Mouse (Mus musculus) midbrain, embryonic 15.5 days (tissue): ENCODE results near the gene Kl. TPM values are rescaled to one million over a fixed set of nuclear protein-coding genes. Genes with fewer than 3 reads are reported as not detected.

Experiments used
- ATAC-seq: fragments of 200-750 bp; cut with Nextera tagmentation; replicated peaks from 2 replicates; pipeline ENCODE4 v1.8.0; 2017; ENCODE audit warnings: moderate TSS enrichment
- H3K27ac ChIP-seq: fragments of 300-500 bp; sonication (generic); 2 replicates; pipeline ENCODE4 v1.5.1; 2015; ENCODE audit warnings: mild to moderate bottlenecking, inconsistent platforms
- H3K27me3 ChIP-seq: fragments of 300-500 bp; sonication (generic); replicated peaks from 2 replicates; pipeline ENCODE4 v1.6.1; 2015; ENCODE audit warnings: inconsistent platforms
- H3K36me3 ChIP-seq: fragments of 300-500 bp; sonication (generic); replicated peaks from 2 replicates; pipeline ENCODE4 v1.6.1; 2015; ENCODE audit warnings: inconsistent platforms
- H3K4me1 ChIP-seq: fragments of 300-500 bp; sonication (generic); 2 replicates; pipeline ENCODE4 v1.6.1; 2015; ENCODE audit warnings: inconsistent platforms
- H3K4me2 ChIP-seq: fragments of 300-500 bp; sonication (generic); 2 replicates; pipeline ENCODE4 v1.6.1; 2015; ENCODE audit warnings: inconsistent platforms, mild to moderate bottlenecking, moderate library complexity
- H3K4me3 ChIP-seq: fragments of 300-500 bp; sonication (generic); 2 replicates; pipeline ENCODE4 v1.5.1; 2015; ENCODE audit warnings: mild to moderate bottlenecking, inconsistent platforms
- H3K9ac ChIP-seq: fragments of 300-500 bp; sonication (generic); 2 replicates; pipeline ENCODE4 v1.6.1; 2015; ENCODE audit warnings: mild to moderate bottlenecking, inconsistent platforms
- H3K9me3 ChIP-seq: fragments of 300-500 bp; sonication (generic); 2 replicates; pipeline ENCODE4 v1.6.1; 2016; ENCODE audit warnings: inconsistent platforms
- WGBS: fragments of 180-500 bp; shearing (Covaris S2); methylation state at CpG from one replicate; pipeline ENCODE4 v1.1.7; 2015; ENCODE audit warnings: mixed read lengths; 5-methylcytosine and 5-hydroxymethylcytosine counted together
- polyA plus RNA-seq: library from polyadenylated mRNA; unstranded; fragments of >200 nt; fragmentation: Nextera tagmentation; extraction: Ambion mirVana; gene quantifications from 2 replicates; pipeline ENCODE4 v1.2.1, GENCODE M21; 2015

Kl gene
- polyA plus RNA-seq, 1 experiment from 2014 or later, result 1.1 TPM

- no peak for ATAC-seq
Observed at GRCm38 (mm10) chr5:150936213-150936612, 16.2 kb upstream of the Kl start.

GRCm38 (mm10) chr5:150936807-150937206, 15.6 kb upstream of the Kl start:
- ATAC-seq, result no peak
- Histone ChIP-seq H3K9ac (no peak overlapping the region), H3K4me2 (no peak overlapping the region), H3K4me1 (no peaks in the 10 kb centered on the region), H3K27me3 (no peaks in the 10 kb centered on the region), H3K4me3 (no peak overlapping the region), H3K27ac (no peak overlapping the region), H3K36me3 (no peaks in the 10 kb centered on the region), H3K9me3 (no peaks in the 10 kb centered on the region)
- WGBS, result 75% methylated on average over 4 of the region's 4 CpGs

More at GRCm38 (mm10) chr5:150936213-150936612, 16.2 kb upstream of the Kl start:
- Histone ChIP-seq H3K9me3 (no peaks in the 10 kb centered on the region), H3K4me2 (no peak overlapping the region), H3K4me3 (no peak overlapping the region), H3K4me1 (no peaks in the 10 kb centered on the region), H3K27me3 (no peaks in the 10 kb centered on the region), H3K36me3 (no peaks in the 10 kb centered on the region), H3K27ac (no peak overlapping the region), H3K9ac (no peak overlapping the region)
- WGBS, result 47% methylated on average over 5 of the region's 5 CpGs

GRCm38 (mm10) chr5:150937501-150937900, 14.9 kb upstream of the Kl start:
- H3K36me3 ChIP-seq, result no peaks in the 10 kb centered on the region
- no peaks in the 10 kb centered on the region for H3K9me3 ChIP-seq
- H3K27me3 ChIP-seq, result no peaks in the 10 kb centered on the region
- H3K4me2 ChIP-seq, result no peak overlapping the region
- H3K4me1 ChIP-seq, result no peaks in the 10 kb centered on the region
- ATAC-seq, result no peak
- WGBS, result 62% methylated on average over 2 of the region's 2 CpGs
- H3K9ac ChIP-seq, result no peak overlapping the region
- H3K27ac ChIP-seq, result no peak overlapping the region
- no peak overlapping the region for H3K4me3 ChIP-seq

- no peaks in the 10 kb centered on the region for H3K27me3 ChIP-seq
- H3K36me3 ChIP-seq, result no peaks in the 10 kb centered on the region
- no peaks in the 10 kb centered on the region for H3K4me1 ChIP-seq
- 96% methylated on average over 2 of the region's 2 CpGs for WGBS
- H3K27ac ChIP-seq, result no peak overlapping the region
- H3K9ac ChIP-seq, result no peak overlapping the region
- no peaks in the 10 kb centered on the region for H3K9me3 ChIP-seq
- no peak overlapping the region for H3K4me2 ChIP-seq
- H3K4me3 ChIP-seq, result no peak overlapping the region
- no peak for ATAC-seq
Observed at GRCm38 (mm10) chr5:150945576-150945975, 6.8 kb upstream of the Kl start.

GRCm38 (mm10) chr5:150949131-150949530, 3.3 kb upstream of the Kl start:
- Histone ChIP-seq H3K27ac (no peak overlapping the region), H3K4me1 (peaks cover 15% of the 10 kb centered on the region), H3K27me3 (peaks cover 17% of the 10 kb centered on the region), H3K9me3 (no peaks in the 10 kb centered on the region), H3K36me3 (no peaks in the 10 kb centered on the region), H3K4me3 (no peak overlapping the region), H3K9ac (no peak overlapping the region), H3K4me2 (no peak overlapping the region)
- no peak for ATAC-seq
- WGBS, result 79% methylated on average over 3 of the region's 3 CpGs

GRCm38 (mm10) chr5:150951325-150951724, 1.1 kb upstream of the Kl start:
- Histone ChIP-seq H3K9me3 (no peaks in the 10 kb centered on the region), H3K36me3 (no peaks in the 10 kb centered on the region), H3K9ac (no peak overlapping the region), H3K4me2 (no peak overlapping the region), H3K4me1 (peaks cover 15% of the 10 kb centered on the region), H3K27ac (no peak overlapping the region), H3K27me3 (peaks cover 17% of the 10 kb centered on the region), H3K4me3 (no peak overlapping the region)
- WGBS, result 88% methylated on average over 7 of the region's 7 CpGs
- ATAC-seq, result no peak

DNA sequence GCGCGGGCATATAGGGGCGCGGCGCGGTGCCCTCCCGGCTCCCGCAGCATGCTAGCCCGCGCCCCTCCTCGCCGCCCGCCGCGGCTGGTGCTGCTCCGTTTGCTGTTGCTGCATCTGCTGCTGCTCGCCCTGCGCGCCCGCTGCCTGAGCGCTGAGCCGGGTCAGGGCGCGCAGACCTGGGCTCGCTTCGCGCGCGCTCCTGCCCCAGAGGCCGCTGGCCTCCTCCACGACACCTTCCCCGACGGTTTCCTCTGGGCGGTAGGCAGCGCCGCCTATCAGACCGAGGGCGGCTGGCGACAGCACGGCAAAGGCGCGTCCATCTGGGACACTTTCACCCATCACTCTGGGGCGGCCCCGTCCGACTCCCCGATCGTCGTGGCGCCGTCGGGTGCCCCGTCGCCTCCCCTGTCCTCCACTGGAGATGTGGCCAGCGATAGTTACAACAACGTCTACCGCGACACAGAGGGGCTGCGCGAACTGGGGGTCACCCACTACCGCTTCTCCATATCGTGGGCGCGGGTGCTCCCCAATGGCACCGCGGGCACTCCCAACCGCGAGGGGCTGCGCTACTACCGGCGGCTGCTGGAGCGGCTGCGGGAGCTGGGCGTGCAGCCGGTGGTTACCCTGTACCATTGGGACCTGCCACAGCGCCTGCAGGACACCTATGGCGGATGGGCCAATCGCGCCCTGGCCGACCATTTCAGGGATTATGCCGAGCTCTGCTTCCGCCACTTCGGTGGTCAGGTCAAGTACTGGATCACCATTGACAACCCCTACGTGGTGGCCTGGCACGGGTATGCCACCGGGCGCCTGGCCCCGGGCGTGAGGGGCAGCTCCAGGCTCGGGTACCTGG, 488 bp downstream of the Kl start:
- Histone ChIP-seq H3K4me2 (peak overlapping the region; percentile 81), H3K27ac (no peak overlapping the region), H3K9ac (peak overlapping the region; percentile 51), H3K9me3 (no peaks in the 10 kb centered on the region), H3K4me3 (peak overlapping the region; percentile 53), H3K27me3 (peaks cover 17% of the 10 kb centered on the region), H3K36me3 (no peaks in the 10 kb centered on the region), H3K4me1 (peaks cover 15% of the 10 kb centered on the region)
- peak; percentile 88 for ATAC-seq
- WGBS, result 2% methylated on average over 89 of the region's 89 CpGs

GRCm38 (mm10) chr5:150954791-150955190, 2.4 kb downstream of the Kl start:
- Histone ChIP-seq H3K27ac (no peak overlapping the region), H3K27me3 (peaks cover 17% of the 10 kb centered on the region), H3K4me1 (peaks cover 15% of the 10 kb centered on the region), H3K9ac (no peak overlapping the region), H3K36me3 (no peaks in the 10 kb centered on the region), H3K9me3 (no peaks in the 10 kb centered on the region), H3K4me2 (no peak overlapping the region), H3K4me3 (no peak overlapping the region)
- WGBS, result 77% methylated on average over 9 of the region's 9 CpGs
- ATAC-seq, result no peak

GRCm38 (mm10) chr5:150959861-150960260, 7.5 kb downstream of the Kl start:
- Histone ChIP-seq H3K4me2 (no peak overlapping the region), H3K27me3 (no peaks in the 10 kb centered on the region), H3K9ac (no peak overlapping the region), H3K27ac (no peak overlapping the region), H3K4me3 (no peak overlapping the region), H3K36me3 (no peaks in the 10 kb centered on the region), H3K9me3 (no peaks in the 10 kb centered on the region), H3K4me1 (no peaks in the 10 kb centered on the region)
- WGBS, result 82% methylated on average over 1 of the region's 1 CpGs
- ATAC-seq, result no peak

DNA sequence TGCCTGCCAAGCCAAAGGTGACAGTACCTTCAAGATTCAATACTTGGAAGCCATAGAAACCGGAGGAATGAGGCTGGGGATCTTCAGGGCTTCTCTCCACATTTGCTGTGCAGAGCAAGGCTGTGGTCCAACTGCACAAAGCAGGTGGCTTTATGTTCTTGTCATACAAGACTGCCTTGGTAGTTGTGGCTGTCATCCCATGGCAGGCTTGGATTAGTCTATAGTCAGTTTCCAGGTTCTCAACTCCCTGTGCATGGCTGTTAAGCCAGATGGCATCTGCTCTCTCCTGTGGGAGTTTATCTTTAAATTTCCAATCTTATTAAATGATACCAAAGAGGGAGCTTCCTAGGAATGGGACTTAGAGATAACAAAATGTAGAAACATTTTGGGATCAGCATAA, 9.2 kb downstream of the Kl start:
- WGBS, result 70% methylated on average over 1 of the region's 1 CpGs
- Histone ChIP-seq H3K27ac (no peak overlapping the region), H3K4me2 (no peak overlapping the region), H3K27me3 (no peaks in the 10 kb centered on the region), H3K36me3 (no peaks in the 10 kb centered on the region), H3K4me1 (no peaks in the 10 kb centered on the region), H3K4me3 (no peak overlapping the region), H3K9me3 (no peaks in the 10 kb centered on the region), H3K9ac (no peak overlapping the region)
- no peak for ATAC-seq

DNA sequence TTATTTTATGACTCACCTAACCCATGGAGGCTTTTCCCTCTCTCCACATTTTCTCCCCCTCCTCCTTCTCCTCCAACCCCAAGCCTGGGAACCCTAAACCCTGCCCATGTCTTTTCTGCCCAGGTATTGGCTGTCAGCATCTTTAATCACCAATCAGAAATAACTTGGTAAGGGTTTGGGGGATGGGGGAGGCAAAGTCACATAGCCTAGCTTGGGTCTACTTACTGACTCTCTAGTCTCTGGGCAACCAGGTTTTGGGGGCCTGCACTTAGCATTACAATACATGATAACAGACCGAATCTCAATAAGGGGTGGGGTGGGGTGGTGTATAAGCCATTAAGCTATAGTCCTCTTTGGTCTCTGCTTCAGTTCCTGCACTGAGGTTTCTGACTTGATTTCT, 10.3 kb downstream of the Kl start:
- no peak overlapping the region for H3K4me3 ChIP-seq
- no peak overlapping the region for H3K9ac ChIP-seq
- WGBS, result 61% methylated on average over 1 of the region's 1 CpGs
- no peak overlapping the region for H3K27ac ChIP-seq
- H3K4me2 ChIP-seq, result no peak overlapping the region
- H3K9me3 ChIP-seq, result no peaks in the 10 kb centered on the region
- H3K36me3 ChIP-seq, result no peaks in the 10 kb centered on the region
- ATAC-seq, result no peak
- H3K27me3 ChIP-seq, result no peaks in the 10 kb centered on the region
- H3K4me1 ChIP-seq, result no peaks in the 10 kb centered on the region

GRCm38 (mm10) chr5:150967925-150968324, 15.5 kb downstream of the Kl start:
- Histone ChIP-seq H3K4me3 (no peak overlapping the region), H3K27me3 (no peaks in the 10 kb centered on the region), H3K4me2 (no peak overlapping the region), H3K9me3 (no peaks in the 10 kb centered on the region), H3K4me1 (no peaks in the 10 kb centered on the region), H3K36me3 (no peaks in the 10 kb centered on the region), H3K9ac (no peak overlapping the region), H3K27ac (no peak overlapping the region)
- no peak for ATAC-seq
- WGBS, result 98% methylated on average over 2 of the region's 2 CpGs

DNA sequence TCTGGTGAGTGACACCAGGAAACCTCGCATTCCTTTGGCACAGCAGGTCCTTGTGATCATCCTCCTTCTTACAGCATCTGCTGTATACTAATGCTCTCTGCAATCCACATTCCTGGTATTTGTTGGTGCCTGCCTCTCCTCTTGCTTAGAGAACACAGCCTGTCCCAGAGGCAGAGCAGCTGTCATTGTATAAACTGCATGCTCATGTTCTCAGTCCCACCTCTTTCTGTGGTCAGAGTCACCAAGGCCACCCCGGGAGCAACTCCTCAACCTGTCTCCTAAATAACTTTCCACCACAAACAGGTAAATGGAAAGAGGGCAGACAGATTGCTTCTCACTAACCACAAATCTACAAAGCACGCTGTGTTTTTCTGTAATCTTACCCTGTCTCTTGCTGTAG, 18.1 kb downstream of the Kl start:
- WGBS, result 76% methylated on average over 3 of the region's 3 CpGs
- no peak overlapping the region for H3K9ac ChIP-seq

More for the DNA sequence above, 18.1 kb downstream of the Kl start:
- no peak overlapping the region for H3K27ac ChIP-seq
- no peaks in the 10 kb centered on the region for H3K9me3 ChIP-seq
- H3K4me2 ChIP-seq, result no peak overlapping the region
- no peaks in the 10 kb centered on the region for H3K36me3 ChIP-seq
- no peaks in the 10 kb centered on the region for H3K27me3 ChIP-seq
- no peaks in the 10 kb centered on the region for H3K4me1 ChIP-seq
- ATAC-seq, result no peak
- no peak overlapping the region for H3K4me3 ChIP-seq
